Mouse (Mus musculus) kidney, adult 2 months (tissue): Measurements from ENCODE around the gene Aamp. TPM values are rescaled to one million over a fixed set of nuclear protein-coding genes. Genes with fewer than 3 reads are reported as not detected.
A peak's percentile ranks its signal among the peaks of the same experiment; 100 is the strongest.

Experiments
- DNase-seq: peaks from one replicate; pipeline ENCODE4 v3.0.0; 2021
- H3K27ac ChIP-seq: fragments of 200-500 bp; 2 replicates; pipeline ENCODE4 v1.5.1; 2012; ENCODE audit warnings: low read depth, low read length, control low read depth, inconsistent platforms; ENCODE audit not compliant: insufficient read depth
- H3K27me3 ChIP-seq: fragments of 200-500 bp; replicated peaks from 2 replicates; pipeline ENCODE4 v1.6.1; 2012; ENCODE audit warnings: mild to moderate bottlenecking, moderate library complexity, low read length, inconsistent platforms; ENCODE audit not compliant: control insufficient read depth, insufficient read depth
- H3K36me3 ChIP-seq: fragments of 200-500 bp; 2 replicates; pipeline ENCODE4 v1.6.1; 2012; ENCODE audit warnings: mild to moderate bottlenecking, moderate library complexity, low read length, inconsistent platforms; ENCODE audit not compliant: control insufficient read depth, insufficient read depth
- H3K4me1 ChIP-seq: fragments of 200-500 bp; 2 replicates; pipeline ENCODE4 v1.6.1; 2011; ENCODE audit warnings: low read length; ENCODE audit not compliant: control insufficient read depth, insufficient read depth
- H3K4me3 ChIP-seq: fragments of 200-500 bp; 2 replicates; pipeline ENCODE4 v1.5.1; 2011; ENCODE audit warnings: mild to moderate bottlenecking, low read depth, low read length, control low read depth; ENCODE audit not compliant: insufficient read depth
- CTCF ChIP-seq: fragments of 200-500 bp; conservative IDR thresholded peaks from 2 replicates; pipeline ENCODE4 v1.5.1; 2011; ENCODE audit warnings: low read depth, mild to moderate bottlenecking, control low read depth, low read length, moderate library complexity, mixed read lengths; ENCODE audit not compliant: insufficient read depth, insufficient read length
- POLR2A ChIP-seq: fragments of 200-500 bp; IDR thresholded peaks from one replicate; pipeline ENCODE4 v1.6.1; 2011; ENCODE audit warnings: low read depth, low read length, control low read depth
- WGBS: fragments of 180-500 bp; shearing (Covaris S2); methylation state at CpG from one replicate; pipeline ENCODE4 v1.1.7; 2018; 5-methylcytosine and 5-hydroxymethylcytosine counted together
- polyA plus RNA-seq: library from polyadenylated mRNA; depleted of rRNA; stranded (reverse); fragments of >200 nt; gene quantifications from 2 replicates; pipeline ENCODE4 v1.2.3, GENCODE M21; 2012

Aamp gene
- polyA plus RNA-seq, 1 experiment = 217 TPM

DNA sequence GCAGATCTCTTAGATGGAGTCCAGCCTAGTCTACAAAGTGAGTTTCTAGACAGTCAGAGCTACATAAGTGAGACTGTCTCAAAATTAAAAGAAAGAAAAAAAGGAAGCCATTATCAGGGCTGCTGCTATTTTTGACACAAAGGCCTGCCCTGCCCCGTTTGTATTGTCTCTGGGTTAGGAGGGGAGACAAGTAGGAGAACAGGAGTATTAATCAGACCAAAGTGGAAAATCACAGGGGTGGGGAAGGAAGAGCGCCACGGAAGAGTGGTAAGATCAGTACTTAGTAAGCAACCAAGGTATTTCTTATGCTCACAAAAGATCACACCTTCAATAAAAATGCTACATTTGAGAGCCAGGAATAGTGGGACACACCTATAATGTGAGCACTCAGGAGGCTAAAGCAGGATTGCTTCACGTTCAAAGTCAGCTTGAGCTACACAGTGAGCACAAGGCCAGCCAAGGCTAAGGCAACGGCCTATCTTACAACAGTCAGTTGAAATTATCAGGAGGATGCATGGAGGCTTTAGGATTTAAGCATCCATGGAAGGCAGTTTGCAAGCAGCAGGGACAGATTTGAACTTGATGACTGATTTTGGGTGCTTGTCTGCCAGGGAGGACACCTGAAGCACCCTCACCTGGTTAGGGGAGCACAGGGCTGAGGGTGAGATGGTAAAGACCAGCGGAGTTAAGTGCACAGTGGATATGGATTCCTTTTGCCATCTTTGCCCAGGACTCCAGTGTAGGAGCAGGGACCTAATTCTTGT lies 16.0 kb upstream of the Aamp start:
- Histone ChIP-seq H3K36me3 (no peaks in the 10 kb centered on the region), H3K4me1 (peaks cover 27% of the 10 kb centered on the region), H3K27ac (peak overlapping the region; percentile 74), H3K27me3 (no peaks in the 10 kb centered on the region), H3K4me3 (no peak overlapping the region)
- DNase-seq = peak; percentile 60
- TF ChIP-seq CTCF (no peak), POLR2A (no peak)
- WGBS = 73% methylated on average over 6 of the region's 6 CpGs

DNA sequence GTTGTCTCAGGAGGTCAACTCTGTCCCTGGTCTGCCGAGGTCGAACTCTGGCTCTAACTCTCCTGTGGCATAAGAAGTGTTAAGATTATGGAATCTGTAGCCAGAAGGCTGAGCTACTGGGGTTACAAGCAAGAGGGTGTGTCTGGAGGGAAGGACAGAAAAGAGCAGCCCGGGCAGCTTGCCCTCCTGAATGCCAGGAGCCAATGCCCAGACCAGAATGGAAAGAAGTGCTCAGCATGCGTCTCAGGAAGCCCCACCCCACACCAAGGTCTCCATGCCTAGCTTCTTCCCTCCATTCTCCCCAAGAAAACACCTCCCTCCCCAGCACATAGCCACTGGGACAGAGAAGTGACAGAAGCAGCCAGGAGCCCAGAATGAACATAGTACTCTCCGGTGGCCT lies 14.5 kb upstream of the Aamp start:
- Histone ChIP-seq H3K4me1 (peaks cover 33% of the 10 kb centered on the region), H3K27ac (peak overlapping the region; percentile 47; the same call in 1 of the 2 replicates), H3K4me3 (no peak overlapping the region), H3K36me3 (no peaks in the 10 kb centered on the region), H3K27me3 (no peaks in the 10 kb centered on the region)
- WGBS = 34% methylated on average over 5 of the region's 5 CpGs
- TF ChIP-seq CTCF = no peak
- no peak for TF ChIP-seq POLR2A
- DNase-seq = no peak

DNA sequence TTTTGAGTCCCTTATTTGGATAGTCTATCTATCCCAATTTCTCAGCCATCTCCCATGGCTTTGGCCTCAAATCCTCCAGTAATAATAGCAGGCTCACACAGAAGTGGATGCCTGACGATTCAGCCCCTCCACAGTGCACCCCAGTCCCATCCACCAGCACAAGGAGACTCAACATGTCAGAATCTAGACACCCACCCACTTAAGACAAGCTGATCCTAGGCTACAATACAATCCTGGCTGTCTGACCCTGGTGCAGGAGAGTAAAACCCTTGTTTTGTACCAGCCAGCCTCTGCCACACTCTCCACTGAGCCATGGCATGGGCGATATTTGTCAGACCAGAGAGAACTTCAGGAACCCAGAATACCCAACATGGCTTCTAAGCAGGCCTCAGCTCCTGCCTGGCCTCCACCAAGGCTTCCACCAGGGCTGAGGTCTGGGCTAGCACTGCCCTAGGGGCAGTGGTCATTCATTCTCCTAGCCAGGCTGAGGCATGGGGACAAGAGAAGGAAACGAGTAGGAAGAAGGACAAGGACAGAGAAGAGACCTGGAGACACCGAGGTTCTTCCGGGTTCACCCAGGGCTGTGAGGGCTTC lies 13.7 kb upstream of the Aamp start:
- TF ChIP-seq POLR2A (no peak), CTCF (no peak)
- 73% methylated on average over 5 of the region's 5 CpGs for WGBS
- Histone ChIP-seq H3K27me3 (no peaks in the 10 kb centered on the region), H3K4me1 (peaks cover 33% of the 10 kb centered on the region), H3K27ac (peak overlapping the region; percentile 39), H3K4me3 (no peak overlapping the region), H3K36me3 (no peaks in the 10 kb centered on the region)
- DNase-seq = no peak

DNA sequence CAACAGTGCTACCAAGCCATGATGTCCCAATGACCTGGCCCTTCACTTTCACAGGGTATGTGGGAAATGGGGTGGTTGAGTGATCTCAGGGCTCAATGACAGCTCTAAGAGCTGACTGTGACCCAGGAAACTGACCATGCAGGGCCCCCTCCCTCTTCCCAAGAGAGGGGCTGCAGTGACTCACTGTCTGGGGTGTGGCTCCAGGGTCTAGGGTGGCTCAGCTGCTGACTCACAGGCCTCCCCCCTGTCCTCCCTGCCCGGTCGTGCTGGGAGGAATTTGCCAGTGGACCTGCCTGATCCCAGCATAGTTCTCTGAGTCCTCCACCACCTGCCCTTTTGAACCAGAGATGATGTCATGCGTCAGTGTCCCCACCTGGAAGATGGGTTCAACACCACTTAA lies 12.7 kb upstream of the Aamp start:
- DNase-seq = peak; percentile 36
- Histone ChIP-seq H3K27ac (peak overlapping the region; percentile 94), H3K36me3 (no peaks in the 10 kb centered on the region), H3K4me3 (no peak overlapping the region), H3K4me1 (peaks cover 31% of the 10 kb centered on the region), H3K27me3 (no peaks in the 10 kb centered on the region)
- WGBS = 49% methylated on average over 3 of the region's 3 CpGs
- TF ChIP-seq POLR2A = no peak
- no peak for TF ChIP-seq CTCF

DNA sequence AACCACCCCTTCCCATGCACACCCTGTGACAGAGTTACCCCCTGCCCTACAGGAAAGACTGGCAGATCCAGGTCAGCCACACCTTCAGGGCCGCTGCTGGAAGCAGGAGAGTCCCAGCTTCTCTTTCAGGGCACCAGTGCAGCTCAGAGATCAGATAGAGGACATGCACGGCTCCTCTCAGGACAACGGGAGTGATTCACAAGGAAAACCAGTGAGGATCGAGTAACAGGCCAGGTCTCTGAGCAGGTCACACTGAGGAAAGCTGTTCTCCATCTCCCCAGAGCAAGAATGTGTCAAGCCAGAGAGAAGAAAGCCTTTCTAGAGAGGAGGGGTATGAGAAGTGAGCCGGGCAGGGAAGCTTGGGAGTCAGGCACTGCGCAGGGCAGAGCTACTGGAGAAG lies 11.9 kb upstream of the Aamp start:
- no peaks in the 10 kb centered on the region for H3K36me3 ChIP-seq
- H3K27ac ChIP-seq = peak overlapping the region; percentile 94
- WGBS = 41% methylated on average over 6 of the region's 6 CpGs
- TF ChIP-seq CTCF = no peak
- TF ChIP-seq POLR2A = no peak
- H3K27me3 ChIP-seq = no peaks in the 10 kb centered on the region
- no peak overlapping the region for H3K4me3 ChIP-seq
- H3K4me1 ChIP-seq = peaks cover 29% of the 10 kb centered on the region
- peak; percentile 24 for DNase-seq

DNA sequence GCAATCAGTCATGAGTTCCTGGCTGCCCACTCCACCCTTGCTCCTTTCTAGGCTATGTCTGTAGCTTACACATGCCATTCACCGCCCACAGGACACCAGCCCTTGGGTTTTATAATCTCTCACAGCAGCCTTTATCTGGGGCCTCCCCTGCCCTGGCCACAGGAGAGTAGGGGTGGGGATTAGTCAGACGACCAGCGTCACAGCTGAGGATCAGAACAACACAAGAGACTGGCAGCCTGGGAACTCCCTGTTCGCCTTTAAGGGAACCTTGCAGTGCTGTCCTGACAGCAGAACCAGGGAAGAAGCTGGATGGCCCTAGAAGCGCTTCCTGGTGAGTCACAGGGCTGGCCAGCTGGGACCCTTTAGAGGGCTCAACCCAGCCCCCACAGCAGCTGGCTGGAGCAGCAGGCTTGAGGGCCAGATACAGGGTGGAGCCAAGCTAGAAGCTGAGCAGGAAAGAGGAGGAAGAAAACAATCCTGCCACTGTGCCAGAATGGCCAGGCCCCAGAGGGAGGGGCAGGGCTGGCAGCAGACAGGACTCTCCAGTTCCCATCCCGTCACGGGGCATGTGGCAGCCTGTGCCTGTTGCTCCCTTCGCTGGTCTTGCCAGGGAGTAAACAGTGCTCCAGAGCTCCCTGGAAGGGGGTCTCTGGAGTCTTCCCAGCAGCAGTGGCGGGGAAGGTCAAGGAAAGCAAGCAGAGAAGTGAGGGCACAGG lies 11.1 kb upstream of the Aamp start:
- no peaks in the 10 kb centered on the region for H3K27me3 ChIP-seq
- 21% methylated on average over 9 of the region's 9 CpGs for WGBS
- DNase-seq = peak; percentile 94
- H3K4me1 ChIP-seq = peaks cover 27% of the 10 kb centered on the region
- no peak for TF ChIP-seq POLR2A
- TF ChIP-seq CTCF = no peak
- H3K27ac ChIP-seq = peak overlapping the region; percentile 94
- peak overlapping the region; percentile 11 for H3K4me3 ChIP-seq
- H3K36me3 ChIP-seq = no peaks in the 10 kb centered on the region

DNA sequence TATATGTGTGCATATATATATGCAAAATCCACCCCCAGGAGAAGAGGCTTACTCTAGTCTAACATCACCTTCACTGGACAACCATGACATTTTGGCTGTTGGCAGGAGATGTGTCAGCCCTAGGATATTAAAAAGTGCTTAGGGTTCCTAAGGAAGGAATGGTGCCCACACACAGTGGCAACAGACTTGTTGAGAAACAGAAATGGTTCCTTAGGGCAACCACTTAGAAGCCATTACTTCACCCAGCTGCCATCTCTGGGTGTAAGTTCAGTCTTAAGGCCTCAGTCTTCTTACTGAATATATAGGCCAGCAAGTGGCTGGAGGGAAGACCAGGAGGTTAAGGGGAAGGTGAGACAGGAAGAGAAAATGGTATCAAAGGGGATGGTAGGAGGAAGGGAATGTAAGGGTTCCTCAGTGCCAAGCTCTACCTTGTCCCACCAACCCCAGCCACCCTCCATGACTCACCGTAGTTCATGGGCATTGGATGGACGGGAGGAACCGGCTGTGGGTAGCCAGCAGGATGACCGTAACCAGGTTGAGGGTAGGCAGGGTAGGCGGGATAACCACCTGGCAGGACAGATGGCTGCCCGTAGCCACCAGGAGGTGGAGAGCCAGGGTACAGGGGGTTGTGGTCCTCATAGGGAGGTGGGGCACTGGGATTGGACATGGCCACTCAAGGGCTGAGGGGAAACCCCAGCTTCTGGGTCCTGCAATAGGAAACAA lies 10.4 kb upstream of the Aamp start:
- no peak for DNase-seq
- H3K4me1 ChIP-seq = peaks cover 26% of the 10 kb centered on the region
- TF ChIP-seq CTCF (no peak), POLR2A (no peak)

More for the DNA sequence above, 10.4 kb upstream of the Aamp start:
- 83% methylated on average over 6 of the region's 6 CpGs for WGBS
- Histone ChIP-seq H3K4me3 (no peak overlapping the region), H3K27me3 (no peaks in the 10 kb centered on the region), H3K27ac (peak overlapping the region; percentile 94), H3K36me3 (no peaks in the 10 kb centered on the region)
